Mouse (Mus musculus) forebrain, postnatal 0 days (tissue): ENCODE measurements around the gene Slc25a28. TPM values are rescaled to one million over a fixed set of nuclear protein-coding genes. Genes with fewer than 3 reads are reported as not detected.

ENCODE experiments used
- ATAC-seq: fragments of 200-750 bp; cut with Nextera tagmentation; 2 replicates; pipeline ENCODE4 v1.8.0; 2017; ENCODE audit warnings: mild to moderate bottlenecking, moderate library complexity
- DNase-seq: peaks from one replicate; pipeline ENCODE4 v3.0.0-alpha.2; 2015
- H3K27ac ChIP-seq: fragments of 300-500 bp; sonication (generic); 2 replicates; pipeline ENCODE4 v1.5.1; 2014; ENCODE audit warnings: low read depth, mild to moderate bottlenecking, antibody characterized with exemption, low read length, moderate library complexity, mixed read lengths
- H3K27me3 ChIP-seq: fragments of 300-500 bp; sonication (generic); 2 replicates; pipeline ENCODE4 v1.6.1; 2014; ENCODE audit warnings: mild to moderate bottlenecking, low read length, mixed read lengths; ENCODE audit not compliant: insufficient read depth
- H3K36me3 ChIP-seq: fragments of 300-500 bp; sonication (generic); 2 replicates; pipeline ENCODE4 v1.6.1; 2014; ENCODE audit warnings: mild to moderate bottlenecking, moderate library complexity; ENCODE audit not compliant: insufficient read depth
- H3K4me1 ChIP-seq: fragments of 300-500 bp; sonication (generic); 2 replicates; pipeline ENCODE4 v1.6.1; 2014; ENCODE audit warnings: antibody characterized with exemption; ENCODE audit not compliant: insufficient read depth
- H3K4me2 ChIP-seq: fragments of 300-500 bp; sonication (generic); 2 replicates; pipeline ENCODE4 v1.6.1; 2014; ENCODE audit warnings: low read depth, mild to moderate bottlenecking, moderate library complexity
- H3K4me3 ChIP-seq: fragments of 300-500 bp; sonication (generic); 2 replicates; pipeline ENCODE4 v1.5.1; 2014; ENCODE audit warnings: low read depth, low read length, mixed read lengths
- H3K9ac ChIP-seq: fragments of 300-500 bp; sonication (generic); 2 replicates; pipeline ENCODE4 v1.6.1; 2014; ENCODE audit warnings: mild to moderate bottlenecking
- H3K9me3 ChIP-seq: fragments of 300-500 bp; sonication (generic); 2 replicates; pipeline ENCODE4 v1.6.1; 2016; ENCODE audit warnings: low read length
- CTCF ChIP-seq: sonication (generic); IDR thresholded peaks from 2 replicates; pipeline ENCODE4 v1.5.1; 2016; ENCODE audit warnings: antibody characterized with exemption, control low read depth, low read depth
- WGBS: fragments of 180-500 bp; shearing (Covaris S2); extraction: QIAGEN DNeasy Blood & Tissue Kit; methylation state at CpG from one replicate; pipeline ENCODE4 v1.1.7; 2014; 5-methylcytosine and 5-hydroxymethylcytosine counted together
- polyA plus RNA-seq: library from polyadenylated mRNA; unstranded; fragments of >200 nt; fragmentation: Nextera tagmentation; extraction: Ambion mirVana; gene quantifications from 2 replicates; pipeline ENCODE4 v1.2.1, GENCODE M21; 2015
- total RNA-seq: library from RNA; depleted of rRNA; stranded (reverse); fragments of >200 nt; gene quantifications from 2 replicates; pipeline ENCODE4 v1.2.3, GENCODE M21; 2014

Slc25a28 gene
- total and polyA plus RNA-seq, 2 experiments from 2014 or later: 15.6 to 67.2 TPM

- TF ChIP-seq CTCF: peak; percentile 90
- 38% methylated on average over 11 of the region's 11 CpGs for WGBS
- Histone ChIP-seq H3K27me3 (no peaks in the 10 kb centered on the region), H3K9me3 (no peaks in the 10 kb centered on the region), H3K36me3 (no peaks in the 10 kb centered on the region), H3K27ac (no peak overlapping the region), H3K4me3 (no peak overlapping the region), H3K4me1 (no peaks in the 10 kb centered on the region), H3K9ac (no peak overlapping the region), H3K4me2 (no peak overlapping the region)
- DNase-seq (peak; percentile 82), ATAC-seq (peak; percentile 66)
These were observed 18.8 kb downstream of the Slc25a28 start for GRCm38 (mm10) chr19:43655735-43656492.

- no peak for TF ChIP-seq CTCF
- Histone ChIP-seq H3K4me3 (no peak overlapping the region), H3K4me1 (no peaks in the 10 kb centered on the region), H3K9me3 (no peaks in the 10 kb centered on the region), H3K27ac (no peak overlapping the region), H3K27me3 (no peaks in the 10 kb centered on the region), H3K36me3 (no peaks in the 10 kb centered on the region), H3K4me2 (no peak overlapping the region), H3K9ac (no peak overlapping the region)
- ATAC-seq: no peak
- DNase-seq: no peak
- 56% methylated on average over 8 of the region's 8 CpGs for WGBS
These were observed 23.4 kb downstream of the Slc25a28 start for GRCm38 (mm10) chr19:43651241-43651785.

- TF ChIP-seq CTCF: no peak
- Histone ChIP-seq H3K9ac (no peak overlapping the region), H3K4me2 (no peak overlapping the region), H3K9me3 (no peaks in the 10 kb centered on the region), H3K36me3 (no peaks in the 10 kb centered on the region), H3K27me3 (no peaks in the 10 kb centered on the region), H3K4me3 (no peak overlapping the region), H3K4me1 (no peaks in the 10 kb centered on the region), H3K27ac (no peak overlapping the region)
- WGBS: 90% methylated on average over 4 of the region's 4 CpGs
- DNase-seq (no peak), ATAC-seq (no peak)
These were observed 26.3 kb downstream of the Slc25a28 start for GRCm38 (mm10) chr19:43648343-43648742.

- no peak overlapping the region for H3K27ac ChIP-seq
- H3K4me1 ChIP-seq: no peaks in the 10 kb centered on the region
- DNase-seq (no peak), ATAC-seq (no peak)
- no peak for TF ChIP-seq CTCF
- WGBS: 93% methylated on average over 9 of the region's 9 CpGs
- no peaks in the 10 kb centered on the region for H3K9me3 ChIP-seq
- no peaks in the 10 kb centered on the region for H3K36me3 ChIP-seq
- no peak overlapping the region for H3K9ac ChIP-seq
- no peak overlapping the region for H3K4me2 ChIP-seq
- H3K4me3 ChIP-seq: no peak overlapping the region
- H3K27me3 ChIP-seq: no peaks in the 10 kb centered on the region
These were observed 27.4 kb downstream of the Slc25a28 start for GRCm38 (mm10) chr19:43647261-43647660.

GRCm38 (mm10) chr19:43646852-43647251, 27.8 kb downstream of the Slc25a28 start:
- ATAC-seq (no peak), DNase-seq (no peak)
- H3K4me1 ChIP-seq: no peaks in the 10 kb centered on the region
- H3K27ac ChIP-seq: no peak overlapping the region
- H3K27me3 ChIP-seq: no peaks in the 10 kb centered on the region
- H3K4me3 ChIP-seq: no peak overlapping the region
- no peak for TF ChIP-seq CTCF
- no peak overlapping the region for H3K9ac ChIP-seq
- WGBS: 63% methylated on average over 7 of the region's 7 CpGs
- H3K9me3 ChIP-seq: no peaks in the 10 kb centered on the region
- no peaks in the 10 kb centered on the region for H3K36me3 ChIP-seq
- no peak overlapping the region for H3K4me2 ChIP-seq

- Histone ChIP-seq H3K4me3 (no peak overlapping the region), H3K9me3 (no peaks in the 10 kb centered on the region), H3K4me1 (no peaks in the 10 kb centered on the region), H3K27ac (no peak overlapping the region), H3K36me3 (no peaks in the 10 kb centered on the region), H3K9ac (no peak overlapping the region), H3K4me2 (no peak overlapping the region), H3K27me3 (no peaks in the 10 kb centered on the region)
- ATAC-seq (no peak), DNase-seq (no peak)
- 93% methylated on average over 9 of the region's 9 CpGs for WGBS
- TF ChIP-seq CTCF: no peak
These were observed 29.2 kb downstream of the Slc25a28 start for GRCm38 (mm10) chr19:43645508-43645907.

- Histone ChIP-seq H3K9ac (no peak overlapping the region), H3K9me3 (no peaks in the 10 kb centered on the region), H3K4me3 (no peak overlapping the region), H3K27me3 (no peaks in the 10 kb centered on the region), H3K4me2 (no peak overlapping the region), H3K4me1 (no peaks in the 10 kb centered on the region), H3K36me3 (no peaks in the 10 kb centered on the region), H3K27ac (no peak overlapping the region)
- WGBS: 89% methylated on average over 9 of the region's 9 CpGs
- ATAC-seq: no peak
- DNase-seq: no peak
- TF ChIP-seq CTCF: no peak
These were observed 31.8 kb downstream of the Slc25a28 start for GRCm38 (mm10) chr19:43642843-43643242.
